ENCODE assay signal across 21 mouse cellular contexts in the genomic region with DNA sequence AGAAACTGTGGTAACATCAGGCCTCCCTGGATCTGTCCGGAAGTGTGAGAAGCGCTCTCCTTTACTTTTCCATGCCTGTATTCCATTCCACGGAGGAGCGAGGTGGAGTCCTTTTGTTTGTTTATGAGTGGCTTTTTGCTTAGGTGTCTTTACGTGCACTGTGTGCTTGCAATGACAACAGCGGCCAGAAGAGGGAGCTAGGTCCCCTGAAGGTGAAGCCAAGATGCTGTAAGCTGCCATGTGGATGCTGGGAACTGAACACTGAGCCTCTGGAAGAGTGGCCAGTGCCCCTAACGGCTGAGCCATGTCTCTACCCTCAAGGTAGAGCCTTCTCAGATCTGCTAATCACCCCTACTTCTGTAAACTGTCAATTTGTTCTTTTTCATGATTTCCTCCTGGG. TPM values are rescaled to one million over a fixed set of nuclear protein-coding genes. Genes with fewer than 3 reads are reported as not detected.
DNase-seq lines count a peak whose midpoint lies in the region; ATAC-seq and TF ChIP-seq lines count a peak whose summit lies in the region.
"Had no signal": no experiment of that assay in that cellular context is flagged by ENCODE, and none has a peak within 500 bp of the region (broad histone marks: within the 10 kb centered on the region; RNA-seq: fewer than 3 reads in every experiment).

No protein-coding gene starts in this region.

- no peak overlapping the region for H3K27ac ChIP-seq in intestine, postnatal 0 days (ENCODE audit: low read depth, low read length)
- no peak overlapping the region for H3K27ac ChIP-seq in intestine, embryonic 15.5 days
- no peak overlapping the region for H3K27ac ChIP-seq in testis, adult 2 months (ENCODE audit: control insufficient read depth, insufficient read depth, low read depth, low read length)
- H3K27ac ChIP-seq: embryonic facial prominence, embryonic 15.5 days; forebrain, embryonic 13.5 days; limb, embryonic 10.5 days had no signal

- H3K9me3 ChIP-seq in intestine, postnatal 0 days (ENCODE audit: control insufficient read depth): no peaks in the 10 kb centered on the region
- no peaks in the 10 kb centered on the region for H3K9me3 ChIP-seq in intestine, embryonic 15.5 days
- H3K9me3 ChIP-seq: forebrain, embryonic 13.5 days; limb, embryonic 10.5 days had no signal

- no peak for TF ChIP-seq POLR2A in testis, adult 2 months (IDR thresholded peaks at IDR 0.05; ENCODE audit: control insufficient read depth, low read depth, low read length)

- 90% methylated on average over 7 of the region's 7 CpGs for WGBS in intestine, postnatal 0 days
- WGBS in intestine, embryonic 15.5 days: 89% methylated on average over 7 of the region's 7 CpGs

- H3K4me1 ChIP-seq in intestine, postnatal 0 days (replicated peaks; ENCODE audit: control insufficient read depth, insufficient read depth, low read length): no peaks in the 10 kb centered on the region
- H3K4me1 ChIP-seq in intestine, embryonic 15.5 days (replicated peaks): 0 out of 2 replicates have a peak, but pooled peaks cover 3% of the 10 kb centered on the region
- H3K4me1 ChIP-seq in testis, adult 2 months (ENCODE audit: control insufficient read depth, insufficient read depth, low read length): peaks cover 2% of the 10 kb centered on the region; the same call in 1 of the 2 replicates

- TF ChIP-seq CTCF in intestine, postnatal 0 days (IDR thresholded peaks at IDR 0.05; ENCODE audit: low read depth): peak; percentile 43
- peak; percentile 76; the same call in 1 of the 2 replicates for TF ChIP-seq CTCF in testis, adult 2 months (IDR thresholded peaks at IDR 0.05; ENCODE audit: control insufficient read depth, insufficient read depth, insufficient replicate concordance, low read depth, low read length)

- no peaks in the 10 kb centered on the region for H3K27me3 ChIP-seq in intestine, postnatal 0 days (replicated peaks; ENCODE audit: control insufficient read depth, insufficient read depth, low read length)
- no peaks in the 10 kb centered on the region for H3K27me3 ChIP-seq in intestine, embryonic 15.5 days (replicated peaks)
- H3K27me3 ChIP-seq in testis, adult 2 months (ENCODE audit: control insufficient read depth, insufficient read depth, low read length): no peaks in the 10 kb centered on the region
- H3K27me3 ChIP-seq: embryonic facial prominence, embryonic 15.5 days; forebrain, embryonic 13.5 days had no signal

- H3K4me2 ChIP-seq in intestine, postnatal 0 days (replicated peaks; ENCODE audit: low read depth): no peak overlapping the region
- no peak overlapping the region for H3K4me2 ChIP-seq in intestine, embryonic 15.5 days (replicated peaks)
- H3K4me2 ChIP-seq: embryonic facial prominence, embryonic 15.5 days; forebrain, embryonic 13.5 days; heart, embryonic 11.5 days had no signal

- no peak overlapping the region for H3K4me3 ChIP-seq in intestine, postnatal 0 days (ENCODE audit: low read depth, low read length)
- H3K4me3 ChIP-seq in intestine, embryonic 15.5 days (replicated peaks): no peak overlapping the region
- H3K4me3 ChIP-seq in testis, adult 2 months (ENCODE audit: control insufficient read depth, low read depth, low read length): no peak overlapping the region
- H3K4me3 ChIP-seq: embryonic facial prominence, embryonic 15.5 days; forebrain, embryonic 13.5 days; limb, embryonic 10.5 days had no signal

- H3K36me3 ChIP-seq in intestine, postnatal 0 days (ENCODE audit: control insufficient read depth, insufficient read depth): no peaks in the 10 kb centered on the region
- no peaks in the 10 kb centered on the region for H3K36me3 ChIP-seq in intestine, embryonic 15.5 days
- H3K36me3 ChIP-seq in testis, adult 2 months (ENCODE audit: control insufficient read depth, insufficient read depth, low read length): no peaks in the 10 kb centered on the region
- H3K36me3 ChIP-seq: embryonic facial prominence, embryonic 15.5 days; limb, embryonic 10.5 days had no signal

- no peak overlapping the region for H3K9ac ChIP-seq in intestine, postnatal 0 days (ENCODE audit: low read depth, low read length)
- H3K9ac ChIP-seq in intestine, embryonic 15.5 days: no peak overlapping the region
- H3K9ac ChIP-seq: embryonic facial prominence, embryonic 15.5 days; forebrain, embryonic 13.5 days had no signal

- ATAC-seq in intestine, postnatal 0 days: no peak
- ATAC-seq in intestine, embryonic 15.5 days: no peak
- ATAC-seq: forebrain, embryonic 13.5 days had no signal

- no peak for DNase-seq in testis, postnatal 10 days (ENCODE audit: low spot score)
- DNase-seq in c-Kit-positive CD71-positive TER-119-positive erythroid progenitor cells, embryonic 14.5 days (ENCODE audit: low spot score): peak; percentile 43
- DNase-seq in testis, postnatal 14 days (ENCODE audit: low spot score): peak; percentile 28
- no peak for DNase-seq in Muller cell, postnatal 12 days (ENCODE audit: inconsistent ontology term)
- no peak for DNase-seq in heart, adult 8-10 months (ENCODE audit: low spot score)
- DNase-seq: adrenal gland, postnatal 10 days; kidney, postnatal 14 days; lung, adult 2 months; right cerebral cortex, postnatal 14 days had no signal

RNA-seq across cellular contexts. Expression of a gene that starts 19.8 kb away (rescaled TPM):
- polyA plus RNA-seq in intestine, postnatal 0 days (2015; fragmentation: Nextera tagmentation; extraction: Ambion mirVana): not detected in 2 replicates
- polyA plus RNA-seq in intestine, embryonic 15.5 days (2015; fragmentation: Nextera tagmentation; extraction: Ambion mirVana): not detected in 2 replicates
- 0.10 TPM in 1 of 2 replicates, not detected in the other for polyA plus RNA-seq in testis, adult 2 months (2012; rRNA removed)
- total RNA-seq in heart, adult 8-10 months (2022): under 1 TPM in 1 of 4 experiments, not detected in 3; 0.29 TPM
- total RNA-seq: common myeloid progenitor, adult 5-6 weeks; gastrocnemius, adult 18-20 months; hematopoietic stem cell, adult 5-6 weeks; layer of hippocampus, postnatal 25 days had no signal
- polyA plus RNA-seq: forebrain, embryonic 13.5 days; heart, embryonic 11.5 days; intestine, embryonic 14.5 days; limb, embryonic 10.5 days had no signal

RNA-seq across cellular contexts. Expression of a gene that starts 32.5 kb away (rescaled TPM):
- polyA plus RNA-seq in intestine, postnatal 0 days (2015; fragmentation: Nextera tagmentation; extraction: Ambion mirVana): 7.0 and 8.2 TPM in 2 replicates
- 0.30 and 0.63 TPM in 2 replicates for polyA plus RNA-seq in intestine, embryonic 15.5 days (2015; fragmentation: Nextera tagmentation; extraction: Ambion mirVana)
- not detected in 2 replicates for polyA plus RNA-seq in testis, adult 2 months (2012; rRNA removed)
- total RNA-seq in heart, adult 8-10 months (2022): not detected
- total RNA-seq: adrenal gland, postnatal 10 days; common myeloid progenitor, adult 5-6 weeks; gastrocnemius, adult 18-20 months; hematopoietic stem cell, adult 5-6 weeks; layer of hippocampus, postnatal 25 days had no signal
- polyA plus RNA-seq: embryonic facial prominence, embryonic 15.5 days; forebrain, embryonic 13.5 days; heart, embryonic 11.5 days; intestine, embryonic 14.5 days; limb, embryonic 10.5 days; lung, adult 2 months had no signal

RNA-seq across cellular contexts. Expression of a gene that starts 55.2 kb away (rescaled TPM):
- 644 and 733 TPM in 2 replicates for polyA plus RNA-seq in intestine, postnatal 0 days (2015; fragmentation: Nextera tagmentation; extraction: Ambion mirVana)
- polyA plus RNA-seq in intestine, embryonic 15.5 days (2015; fragmentation: Nextera tagmentation; extraction: Ambion mirVana): 1,894 and 1,951 TPM in 2 replicates
- polyA plus RNA-seq in testis, adult 2 months (2012; rRNA removed): 477 and 586 TPM in 2 replicates
- 100 to 1,000 TPM; 110 to 133 (median 121) TPM for total RNA-seq in heart, adult 8-10 months (2022)

Comparison
In these comparisons a context has a peak if more than half of its experiments do, and no peak if none do; other contexts are left out.
1. DNase-seq: peak in c-Kit-positive CD71-positive TER-119-positive erythroid progenitor cells, embryonic 14.5 days (single experiment) and testis, postnatal 14 days (single experiment); none in testis, postnatal 10 days (single experiment), Muller cell, postnatal 12 days (single experiment) and heart, adult 8-10 months (single experiment).